Mouse (Mus musculus): ENCODE results near the gene Kctd12.

DNA sequence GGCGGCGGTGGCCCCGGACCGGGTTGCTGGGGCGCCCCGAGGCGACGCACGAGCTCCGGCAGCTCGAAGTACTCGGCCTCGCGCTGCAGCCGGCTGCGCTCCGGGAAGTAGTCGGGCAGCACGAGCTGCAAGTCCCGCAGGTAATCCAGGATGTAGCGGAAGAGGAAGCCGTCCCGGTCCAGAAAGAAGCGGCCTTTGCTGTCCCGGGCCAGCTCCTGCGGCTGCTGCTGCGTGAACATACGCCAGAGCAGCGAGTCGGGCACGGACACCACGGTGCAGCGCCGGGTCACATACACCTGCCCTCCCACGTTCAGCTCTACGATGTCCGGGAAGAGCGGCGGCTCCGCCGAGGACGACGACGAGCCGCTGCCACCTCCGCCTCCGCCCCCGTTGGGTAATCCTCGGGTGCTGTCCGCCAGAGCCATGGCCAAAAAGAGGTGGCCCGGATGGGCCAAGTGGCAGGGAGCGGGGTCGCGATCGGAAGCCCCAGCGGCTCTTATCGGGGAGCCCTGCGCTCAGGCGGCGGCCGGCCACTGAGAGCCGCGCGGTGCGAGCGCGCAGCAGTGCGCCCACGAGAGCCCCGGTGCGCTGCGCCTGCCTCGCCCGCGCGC, 316 bp downstream of the Kctd12 start:
- TF ChIP-seq CHD2 (IDR thresholded peaks at IDR 0.05; ENCODE audit: low read length): no peak
- no peak for TF ChIP-seq ZMIZ1 (IDR thresholded peaks at IDR 0.05; ENCODE audit: low read depth, low read length)
- no peak for TF ChIP-seq MAZ (IDR thresholded peaks at IDR 0.05; ENCODE audit: low read depth, low read length)
- no peak for TF ChIP-seq NRF1 (IDR thresholded peaks at IDR 0.05; ENCODE audit: insufficient read depth, low read depth, low read length, poor library complexity, severe bottlenecking)
- no peak for TF ChIP-seq CTCF (IDR thresholded peaks at IDR 0.05 in 2 of 3, conservative IDR thresholded peaks at IDR 0.05 in 1 of 3; ENCODE audit: control insufficient read depth in 1 of 3, insufficient read depth in 1 of 3, low read depth in 2 of 3, low read length in 3 of 3, poor library complexity in 1 of 3, severe bottlenecking in 1 of 3)
- no peak for TF ChIP-seq POLR2A (IDR thresholded peaks at IDR 0.05; ENCODE audit: control insufficient read depth in 1 of 2, insufficient read depth in 1 of 2, low read depth in 1 of 2, low read length in 2 of 2, poor library complexity in 1 of 2)
- no peak for TF ChIP-seq JUND (IDR thresholded peaks at IDR 0.05; ENCODE audit: low read depth, low read length)
- no peak for TF ChIP-seq MEF2A (IDR thresholded peaks at IDR 0.05; ENCODE audit: extremely low read depth, insufficient replicate concordance, low read depth, low read length, poor library complexity, severe bottlenecking)
- no peak for TF ChIP-seq MAX (IDR thresholded peaks at IDR 0.05; ENCODE audit: low read length)
